Mouse (Mus musculus) cerebellum, postnatal 10 days (tissue): ENCODE results near the gene Ankk1.

Experiments
- DNase-seq, 2 experiments: peaks; one replicate each; pipeline ENCODE4 v3.0.0; 2021; ENCODE audit warnings: mixed read lengths in 2 of 2

The Ankk1 gene

DNA sequence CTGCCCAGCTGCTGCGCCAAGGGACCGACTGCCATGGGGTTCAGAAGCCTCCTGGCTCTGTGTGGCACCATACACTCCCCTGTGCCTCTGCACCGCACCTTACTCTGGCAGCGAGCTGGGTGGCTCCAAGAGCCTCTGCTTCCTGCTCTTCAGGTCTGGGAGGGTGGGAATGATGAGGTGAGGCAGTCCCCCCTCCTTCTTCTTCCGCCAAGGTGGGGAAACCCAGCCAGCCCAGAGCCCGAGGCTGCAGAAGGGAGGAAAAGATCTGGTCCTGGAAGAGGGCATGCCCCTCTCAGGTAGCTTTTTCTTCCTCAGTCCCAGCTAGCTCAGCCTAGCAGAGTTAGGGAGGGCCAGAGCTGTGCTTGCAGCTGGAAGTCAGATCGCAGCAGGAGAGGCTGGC, at the start of gene Ankk1:
TSS of gene Ankk1 (minus strand) at position 101 of the 400 bp plus-strand sequence.
- DNase-seq: no peak

DNA sequence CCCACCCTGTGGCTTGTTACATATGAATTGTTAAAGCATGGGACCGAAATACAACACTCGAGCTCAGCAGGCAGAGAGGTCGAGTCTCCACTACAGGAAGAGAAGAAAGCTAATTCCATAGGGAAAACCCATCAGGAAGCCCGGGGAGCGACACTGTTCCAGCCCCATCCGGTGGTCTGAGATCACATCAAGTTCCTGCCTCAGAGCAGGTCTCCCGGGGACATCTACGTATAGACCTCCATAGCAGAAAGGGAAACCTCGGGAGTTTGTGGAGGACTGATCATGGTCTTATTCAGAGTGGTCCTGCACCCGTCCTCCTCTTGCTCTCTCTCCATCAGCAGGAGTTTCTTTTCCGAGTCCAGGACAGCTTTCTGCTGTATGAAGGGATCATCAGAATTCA, 45.3 kb upstream of the Ankk1 start:
- DNase-seq: no peak

DNA sequence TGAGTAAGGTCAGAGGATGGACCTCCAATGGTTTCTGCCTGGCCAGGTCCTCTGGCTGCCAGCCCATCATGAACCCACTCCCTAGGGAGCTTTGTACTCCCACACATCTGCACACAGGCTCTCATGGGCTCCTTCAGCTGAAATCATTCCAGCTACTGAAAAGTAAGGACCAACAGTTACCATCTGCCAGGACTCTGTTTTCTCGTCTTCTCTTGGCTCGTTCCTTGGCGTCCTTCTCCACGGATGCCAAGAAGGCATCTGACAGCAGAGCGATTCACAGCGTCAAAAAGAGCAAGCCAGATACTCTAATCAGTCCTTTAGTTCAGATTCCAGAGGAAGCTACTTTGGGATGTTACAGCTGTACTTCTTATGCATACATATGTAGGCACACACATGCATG, 44.1 kb upstream of the Ankk1 start:
- DNase-seq: peak; percentile 53 to 58

DNA sequence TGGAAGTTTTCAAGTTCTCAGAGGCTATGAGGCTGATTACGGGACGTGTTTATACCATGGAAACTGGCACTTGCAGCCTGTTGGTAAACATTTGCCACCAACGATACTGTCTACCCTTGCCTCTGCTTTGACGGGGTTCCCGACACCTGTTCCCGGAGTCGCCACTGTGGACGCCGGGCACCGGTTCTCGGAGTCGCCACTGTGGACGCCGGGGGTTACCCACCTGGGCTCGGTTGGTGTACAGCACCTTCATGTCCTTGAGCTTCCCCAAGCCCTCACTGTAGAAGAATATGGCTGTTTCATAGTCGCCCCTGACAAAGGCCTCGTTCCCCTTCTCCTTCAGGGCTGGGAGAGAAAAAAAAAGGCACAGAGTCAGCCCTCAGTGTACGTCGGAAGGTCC, 43.2 kb upstream of the Ankk1 start:
- DNase-seq: no peak

DNA sequence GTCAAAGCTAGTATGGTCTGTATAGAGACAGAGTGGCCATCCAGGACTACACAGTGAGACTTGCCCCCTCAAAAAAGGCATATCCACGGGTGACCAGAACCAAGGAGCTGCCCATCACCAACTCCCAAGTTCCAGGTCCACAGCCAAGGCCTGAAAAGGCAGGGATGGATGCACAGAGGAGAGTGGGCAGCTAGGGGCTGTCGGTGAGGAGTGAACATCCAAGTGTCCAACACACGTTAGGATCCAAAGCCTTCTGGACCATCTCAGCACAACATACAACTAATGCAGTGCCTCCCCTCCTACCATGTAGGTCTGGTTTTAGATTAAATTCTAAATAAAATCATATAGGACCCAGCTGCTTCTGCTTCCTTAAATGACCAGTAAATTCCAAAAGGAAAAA, 29.3 kb upstream of the Ankk1 start:
- no peak for DNase-seq

DNA sequence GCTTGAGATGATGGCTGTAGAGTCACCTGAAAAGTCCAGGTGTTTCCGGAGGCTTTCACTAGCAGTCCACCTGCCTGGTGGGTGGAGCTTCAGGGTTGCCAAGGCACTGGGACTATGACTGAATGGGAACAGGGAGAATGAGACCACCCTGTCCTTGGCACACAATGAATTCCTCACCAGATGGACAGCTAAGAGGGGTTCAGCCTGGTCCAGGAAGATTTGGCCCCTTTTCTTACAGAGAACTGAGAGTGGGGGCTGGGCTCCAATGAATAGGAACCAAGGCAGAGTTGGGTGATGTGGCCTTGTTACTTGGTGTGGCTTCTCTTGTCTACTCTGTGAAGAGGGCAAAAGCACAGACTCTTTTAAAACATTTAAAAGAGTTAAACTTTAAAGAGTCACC, 25.6 kb upstream of the Ankk1 start:
- peak; percentile 53 to 73 for DNase-seq

DNA sequence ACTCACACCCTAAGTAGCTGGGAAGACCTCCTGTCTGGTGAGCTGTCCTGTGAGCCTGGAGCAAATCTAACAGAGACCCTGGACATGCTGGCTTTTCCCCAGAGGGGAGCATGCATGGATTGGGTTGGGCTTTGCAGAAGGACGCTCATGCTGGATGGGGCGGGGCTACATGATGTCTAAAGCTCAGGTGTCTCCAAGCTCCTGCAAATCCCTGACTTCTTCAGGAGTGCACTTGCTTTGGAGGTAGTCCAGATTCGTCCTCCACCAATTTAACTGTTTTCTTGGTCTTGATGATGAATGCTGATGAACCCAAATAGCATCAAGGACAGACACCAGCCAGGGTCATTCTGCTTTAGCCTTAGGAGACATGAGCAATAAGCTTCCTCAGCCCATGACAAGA, 23.7 kb upstream of the Ankk1 start:
- DNase-seq: no peak

DNA sequence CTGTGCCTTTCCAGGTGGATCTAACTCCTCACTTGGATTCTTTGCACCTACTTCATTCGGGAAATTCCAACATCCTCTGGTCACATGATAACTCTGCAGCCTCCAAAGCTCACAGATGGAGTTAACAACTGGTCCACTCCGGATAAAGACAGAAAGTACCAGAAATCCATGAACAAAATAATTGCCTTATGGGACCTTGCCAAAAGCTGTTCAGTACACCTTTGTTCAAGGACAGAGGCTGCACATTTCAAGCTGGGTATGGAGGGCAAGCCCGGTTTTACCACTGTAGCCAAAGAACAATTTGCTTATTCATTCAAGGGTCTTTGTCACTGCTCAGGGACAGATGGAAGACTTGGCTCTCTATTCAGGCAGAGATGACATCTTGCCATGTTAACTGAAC, 15.8 kb upstream of the Ankk1 start:
- DNase-seq: peak; percentile 18 to 28

DNA sequence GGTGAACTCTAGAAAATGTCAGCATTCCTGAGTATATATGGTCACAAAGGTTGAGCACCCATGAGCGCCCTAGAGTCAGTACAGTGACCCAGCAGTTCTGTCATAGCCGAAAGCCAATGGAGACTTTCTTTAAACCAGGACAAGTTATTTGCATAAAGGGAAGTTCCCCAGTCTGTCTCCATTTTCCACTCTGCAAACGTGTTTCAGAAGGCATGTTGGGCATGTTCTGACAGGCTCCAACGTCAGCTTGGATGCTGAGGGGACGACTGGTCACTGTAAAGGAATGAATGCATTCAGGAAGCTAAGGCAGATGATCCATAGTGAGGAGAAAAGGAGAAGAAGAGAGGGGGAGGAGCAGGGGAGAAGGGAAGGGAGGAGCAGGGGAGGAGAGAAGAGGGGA, 657 bp upstream of the Ankk1 start:
- DNase-seq: no peak

DNA sequence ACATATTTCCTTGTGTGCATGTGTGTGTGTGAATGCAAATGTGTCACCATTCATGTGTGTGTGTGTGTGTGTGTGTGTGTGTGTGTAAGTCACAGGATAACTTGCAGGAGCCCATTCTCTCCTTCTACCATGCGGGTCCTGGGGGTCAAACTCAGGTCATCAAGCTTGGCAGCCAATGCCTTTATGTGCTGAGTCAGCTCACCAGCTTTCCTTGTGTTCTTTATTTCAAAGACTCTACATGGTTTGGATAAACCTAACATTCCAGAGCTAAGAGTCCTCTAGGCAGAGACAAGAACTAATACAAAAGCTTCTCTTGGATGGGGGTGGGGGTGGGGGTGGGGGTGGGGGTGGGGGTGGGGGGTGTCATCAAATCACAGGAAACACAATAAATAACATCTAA, 1.2 kb downstream of the Ankk1 start:
- DNase-seq: no peak

DNA sequence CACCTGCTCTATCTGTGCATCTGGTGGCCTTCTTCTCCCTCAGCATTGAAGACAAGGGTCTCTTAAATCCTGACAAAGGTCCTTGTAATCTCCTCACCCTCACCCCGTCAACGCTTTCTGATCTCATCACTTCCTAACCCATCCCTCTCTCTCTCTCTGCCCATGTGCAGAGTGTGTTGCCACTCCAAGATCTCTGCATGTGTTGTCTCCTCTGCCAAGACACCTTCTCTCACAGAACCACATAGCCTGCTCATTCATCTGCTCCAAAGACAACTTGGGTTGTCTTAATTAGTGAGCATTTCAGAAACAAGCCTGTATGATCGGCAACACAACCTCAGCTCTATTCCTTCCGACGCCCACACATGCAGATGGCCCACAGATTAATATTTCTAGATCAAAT, 3.0 kb downstream of the Ankk1 start:
- DNase-seq: peak; percentile 75 to 76

DNA sequence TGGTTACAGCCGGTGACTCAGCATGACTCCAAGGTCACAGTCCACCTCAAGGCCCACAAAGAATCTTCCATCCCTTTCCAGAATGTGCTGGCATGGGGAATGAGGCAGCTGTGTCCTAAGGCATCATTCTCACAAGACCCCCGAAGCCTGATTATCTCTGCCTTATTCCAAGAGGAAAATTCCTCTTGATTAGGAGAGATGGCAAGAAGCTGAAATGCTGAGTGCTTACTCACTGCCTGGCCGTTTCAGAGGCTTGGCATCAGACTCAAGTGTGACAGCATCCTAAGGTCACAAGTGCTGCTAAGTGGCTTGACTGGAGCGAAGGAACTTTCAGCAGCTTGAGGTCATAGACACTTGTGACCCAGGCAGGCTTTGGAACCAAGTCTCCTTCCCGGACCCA, 16.2 kb downstream of the Ankk1 start:
- DNase-seq: no peak

DNA sequence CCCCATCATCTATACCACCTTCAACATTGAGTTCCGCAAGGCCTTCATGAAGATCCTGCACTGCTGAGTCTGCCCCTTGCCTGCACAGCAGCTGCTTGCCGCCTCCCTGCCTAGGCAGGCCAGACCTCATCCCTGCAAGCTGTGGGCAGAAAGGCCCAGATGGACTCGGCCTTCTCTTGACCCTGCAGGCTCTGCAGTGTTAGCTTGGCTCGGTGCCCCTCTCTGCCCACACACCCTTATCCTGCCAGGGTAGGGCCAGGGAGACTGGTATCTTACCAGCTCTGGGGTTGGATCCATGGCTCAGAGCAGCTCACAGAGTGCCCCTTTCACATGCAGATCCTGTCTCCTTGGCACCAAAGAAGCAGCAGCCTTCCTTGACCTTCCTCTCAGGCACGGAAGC, 19.8 kb downstream of the Ankk1 start:
- peak; percentile 36 to 54 for DNase-seq

DNA sequence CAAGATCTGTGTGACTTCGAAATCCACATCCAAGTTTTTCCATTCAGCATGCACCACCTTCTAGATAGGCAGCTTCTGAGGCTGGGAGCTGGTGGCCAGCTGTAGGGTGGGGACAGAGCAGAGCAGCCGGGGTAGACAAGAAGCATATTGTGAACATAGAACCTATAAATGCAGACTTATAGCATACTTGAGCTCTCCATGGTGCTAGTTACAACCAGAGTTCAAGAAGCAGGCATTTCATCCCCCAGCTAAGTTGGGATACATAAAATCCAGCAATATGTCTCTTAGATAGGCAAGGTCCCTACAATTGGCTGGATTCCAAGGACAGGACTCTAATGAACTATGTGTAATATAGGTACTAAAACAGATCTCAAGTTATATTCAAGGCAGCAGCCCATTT, 23.1 kb downstream of the Ankk1 start:
- DNase-seq: no peak

DNA sequence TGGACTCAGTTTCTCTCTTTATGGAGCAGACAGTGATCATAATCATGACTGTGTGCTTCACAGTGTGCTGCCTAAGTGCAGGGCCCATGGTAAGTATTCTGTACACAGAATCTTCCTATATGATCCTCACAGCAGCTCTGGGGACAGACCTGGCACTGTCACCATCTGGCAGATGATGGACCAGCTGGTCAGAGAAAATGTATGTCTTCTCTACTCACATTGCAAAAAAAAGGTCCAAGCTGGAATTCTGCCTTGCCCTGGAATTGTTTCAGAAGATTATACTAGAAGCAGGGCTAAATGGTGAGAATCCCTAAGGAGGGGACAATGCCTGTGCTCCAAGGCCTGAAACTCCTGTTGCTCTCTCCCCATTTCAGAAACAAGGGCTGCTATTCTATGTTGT, 30.8 kb downstream of the Ankk1 start:
- no peak for DNase-seq

DNA sequence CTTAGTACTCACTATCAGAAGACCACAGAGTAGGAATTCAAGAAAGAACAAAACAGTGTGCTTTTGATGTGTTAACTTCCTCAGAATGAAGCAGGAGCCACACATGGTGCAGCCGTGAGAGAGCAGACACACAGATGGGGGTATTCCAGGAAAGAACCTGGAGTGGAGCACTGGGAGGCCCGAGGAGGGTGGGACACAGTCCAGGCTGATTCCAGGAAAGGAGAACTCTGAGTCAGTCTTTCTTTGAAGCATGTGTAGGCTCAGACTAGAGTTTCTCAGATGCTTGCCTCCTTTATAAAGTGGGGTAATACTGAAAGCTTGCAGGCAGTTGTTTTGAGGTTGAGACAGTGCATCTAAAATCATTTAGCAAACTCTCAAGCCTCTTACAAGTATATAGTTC, 34.6 kb downstream of the Ankk1 start:
- DNase-seq: no peak

DNA sequence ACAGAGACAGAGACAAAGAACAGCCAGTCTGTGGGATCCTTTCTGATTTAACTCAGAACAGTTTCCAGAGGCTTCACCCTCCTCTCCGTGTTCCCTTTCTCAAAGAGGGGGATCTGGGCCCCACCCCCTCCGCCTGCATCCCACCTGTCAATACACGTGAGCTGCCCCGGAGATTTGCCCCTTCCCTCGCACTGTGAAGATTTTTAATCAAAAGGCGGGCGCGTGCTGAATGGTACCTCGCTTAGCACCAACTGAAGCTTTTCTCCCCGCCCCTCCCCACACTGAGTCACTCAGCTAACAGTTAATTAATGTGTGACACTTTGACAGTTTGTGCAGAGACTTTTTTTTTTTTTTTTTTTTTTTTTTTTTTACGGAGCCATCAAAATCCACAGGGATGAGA, 40.7 kb downstream of the Ankk1 start:
- DNase-seq: no peak

DNA sequence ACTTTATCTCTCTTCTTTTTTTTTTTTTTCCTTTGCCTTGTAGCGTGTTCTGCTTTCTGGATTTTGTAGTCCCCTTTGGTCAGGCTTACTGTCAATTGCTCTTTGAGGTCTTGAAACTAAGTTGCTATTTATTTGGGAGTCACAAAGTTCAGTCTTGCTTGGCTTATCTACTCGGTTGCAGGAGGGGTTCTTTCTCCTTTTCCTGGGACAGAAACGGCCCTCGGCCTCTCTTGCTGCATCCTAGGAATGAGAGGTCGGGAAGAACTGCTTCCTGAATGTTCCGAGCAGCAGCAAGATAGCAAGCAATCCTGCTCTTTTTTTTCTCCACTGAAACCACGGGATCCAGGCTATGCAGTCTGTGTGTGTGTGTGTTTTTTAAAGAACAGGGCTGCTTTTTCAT, 41.5 kb downstream of the Ankk1 start:
- no peak for DNase-seq

DNA sequence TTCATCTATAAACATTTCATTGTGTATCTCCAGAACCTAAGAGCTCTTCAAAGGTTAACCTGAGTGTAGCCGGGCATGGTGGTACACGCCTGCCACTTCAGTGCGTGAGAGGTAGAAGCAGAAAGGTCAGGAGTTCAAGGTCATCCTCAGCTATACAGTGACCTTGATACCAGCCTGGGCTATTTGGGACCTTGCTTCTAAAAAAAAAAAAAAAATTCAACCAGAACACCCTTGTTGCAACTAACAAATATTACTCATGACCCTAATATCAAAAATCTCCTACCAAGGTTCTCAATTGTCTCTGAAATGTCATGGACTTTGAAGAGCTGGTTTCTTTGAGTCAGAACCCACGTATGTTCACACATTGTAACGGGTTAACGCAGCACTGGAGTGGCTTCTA, 42.0 kb downstream of the Ankk1 start:
- DNase-seq: no peak

DNA sequence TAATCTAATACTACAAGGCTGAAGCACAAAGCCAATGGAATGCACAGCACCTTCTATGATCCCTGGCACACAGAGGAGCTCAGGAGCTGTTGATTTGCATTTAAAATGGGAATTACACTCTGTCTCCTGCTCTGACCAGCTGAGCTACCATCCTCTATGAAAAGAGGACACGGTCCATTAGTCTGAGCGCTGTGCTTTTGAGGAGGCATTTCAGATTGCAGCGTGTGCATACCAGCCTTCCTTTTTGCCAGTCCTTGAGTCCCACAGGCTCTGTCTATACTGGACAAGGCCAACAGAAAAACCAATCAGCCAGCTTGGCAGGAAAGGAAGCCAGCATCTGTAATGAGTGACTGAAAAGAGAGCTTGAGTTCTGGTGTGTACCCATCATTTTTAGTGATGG, 42.8 kb downstream of the Ankk1 start:
- no peak for DNase-seq

DNA sequence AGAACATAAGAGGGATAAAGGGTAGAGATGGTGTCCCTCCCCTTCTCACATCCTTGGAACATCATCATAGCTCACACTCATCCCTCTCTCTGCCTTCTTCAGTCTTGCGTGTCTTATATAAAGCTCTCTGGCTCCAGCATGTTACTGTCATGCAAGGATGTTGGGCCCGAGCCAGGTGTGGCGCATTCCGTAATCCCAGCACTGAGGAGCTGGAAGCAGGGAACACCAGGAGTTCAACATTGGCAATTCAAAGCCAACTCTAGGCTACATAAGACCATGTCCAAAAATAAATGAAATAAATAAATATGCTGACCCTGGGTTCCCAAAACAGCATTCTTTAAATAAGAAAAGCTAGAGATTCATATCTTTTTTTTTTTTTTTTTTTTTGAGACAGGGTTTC, 46.9 kb downstream of the Ankk1 start:
- DNase-seq: peak; percentile 84 to 85

DNA sequence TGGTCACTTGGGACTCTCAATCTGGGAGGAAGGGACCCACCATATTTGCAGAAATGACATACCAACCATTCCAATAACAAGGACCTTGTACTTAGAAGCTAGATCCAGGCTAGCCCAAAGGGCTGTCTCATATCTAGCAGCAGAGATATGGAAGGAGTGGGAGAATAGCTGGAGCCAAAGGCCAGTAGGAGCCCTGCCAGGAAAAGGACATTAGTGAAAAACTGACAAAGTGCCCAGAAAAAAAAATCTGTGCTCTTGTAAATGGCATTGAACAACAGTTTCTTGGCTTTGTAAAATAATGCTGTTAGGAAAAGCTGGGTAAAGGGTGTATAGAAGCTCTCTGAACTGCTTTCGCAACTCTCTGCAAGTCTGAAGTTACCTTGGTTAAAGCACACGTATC, 52.9 kb downstream of the Ankk1 start:
- no peak for DNase-seq

DNA sequence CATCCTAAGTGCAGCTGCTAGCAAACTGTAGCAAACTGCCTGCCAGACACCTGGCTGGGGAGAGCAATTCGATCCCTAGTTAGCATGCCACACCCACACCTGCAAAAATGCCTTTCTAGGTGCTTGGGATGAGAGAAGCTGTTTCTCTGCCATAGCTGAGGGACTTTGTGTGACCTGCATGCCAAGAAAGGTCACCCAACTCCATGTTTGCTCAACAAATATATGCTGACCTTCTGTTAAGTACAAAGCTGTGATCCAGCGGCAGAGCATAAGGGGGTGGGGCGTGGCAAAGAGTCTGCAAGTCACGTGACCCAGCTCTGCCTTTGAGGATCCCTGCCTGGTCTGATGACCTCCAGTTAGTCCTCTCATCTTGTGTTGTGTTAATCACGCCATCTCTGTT, 61.1 kb downstream of the Ankk1 start:
- DNase-seq: no peak
